Mouse (Mus musculus) layer of hippocampus, adult 2 months (tissue): ENCODE measurements around the gene Barx2. TPM values are rescaled to one million over a fixed set of nuclear protein-coding genes. Genes with fewer than 3 reads are reported as not detected.

Experiments used
- DNase-seq, 2 experiments: peaks; one replicate each; pipeline ENCODE4 v3.0.0; 2022; ENCODE audit warnings: low spot score in 2 of 2
- H3K27ac ChIP-seq: fragments of 200-600 bp; 2 replicates; pipeline ENCODE4 v1.8.1; 2022
- H3K4me3 ChIP-seq: fragments of 200-600 bp; 2 replicates; pipeline ENCODE4 v1.8.1; 2022; ENCODE audit warnings: mild to moderate bottlenecking
- CTCF ChIP-seq: fragments of 200-600 bp; conservative IDR thresholded peaks from 2 replicates; pipeline ENCODE4 v1.8.1; 2022; ENCODE audit warnings: antibody characterized with exemption, mild to moderate bottlenecking, moderate library complexity
- total RNA-seq, 2 experiments: library from RNA; stranded (reverse); gene quantifications; 2 replicates each; pipeline ENCODE4 v1.2.3; 2021

Barx2 gene
- total RNA-seq, 2 experiments from 2014 or later: 0.47 to 0.79 TPM

DNA sequence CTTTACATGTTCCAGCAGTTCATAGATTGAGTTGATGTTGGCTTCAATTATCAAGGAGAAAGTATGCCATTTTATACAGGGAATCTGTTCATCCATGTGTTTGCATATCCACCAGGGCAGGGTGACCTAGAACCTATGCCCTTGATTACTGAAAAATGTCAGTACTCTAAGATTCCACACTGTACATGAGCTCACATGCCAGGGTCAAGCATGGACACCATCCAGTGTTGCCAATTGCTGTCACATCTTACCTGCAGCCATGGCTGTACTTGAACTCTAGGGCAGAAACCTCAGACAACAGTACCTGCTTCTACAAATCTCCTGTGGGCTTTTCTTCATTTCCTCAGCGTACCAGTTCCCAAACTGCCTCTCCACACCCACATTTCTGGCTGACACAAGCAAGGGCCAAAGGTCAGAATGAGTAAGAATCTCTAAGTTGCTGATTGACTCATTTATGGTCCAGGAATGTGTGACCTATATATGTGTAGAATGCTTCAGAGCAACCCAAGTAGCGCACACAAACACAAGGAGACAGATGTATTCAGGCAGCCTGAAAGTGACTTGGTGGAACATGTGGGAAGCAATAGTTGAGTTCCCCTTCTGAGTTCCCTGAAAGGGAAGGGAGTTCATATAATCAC lies 44.3 kb downstream of the Barx2 start:
- DNase-seq: no peak
- no peak overlapping the region for H3K4me3 ChIP-seq
- no peak for TF ChIP-seq CTCF
- no peak overlapping the region for H3K27ac ChIP-seq

DNA sequence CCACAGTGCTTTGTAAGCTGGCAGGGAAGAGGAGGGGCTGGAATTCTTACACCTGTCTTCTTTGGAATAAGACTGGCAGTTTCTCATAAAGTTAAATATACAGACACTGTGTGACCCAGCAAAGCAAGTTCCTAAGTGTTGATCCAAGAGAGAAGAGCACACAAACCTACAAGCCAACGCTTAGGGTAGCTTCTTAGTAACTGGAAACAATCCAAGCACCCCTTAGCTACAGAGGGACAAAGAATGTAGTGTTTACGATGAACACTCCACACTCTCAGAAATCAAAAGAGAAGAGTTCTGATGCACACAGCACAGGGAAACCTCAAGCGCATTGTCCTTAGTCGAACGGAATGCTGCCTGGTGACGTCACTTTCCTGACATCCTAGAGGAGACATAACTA lies 49.4 kb downstream of the Barx2 start:
- DNase-seq: no peak
- no peak for TF ChIP-seq CTCF
- H3K4me3 ChIP-seq: no peak overlapping the region

DNA sequence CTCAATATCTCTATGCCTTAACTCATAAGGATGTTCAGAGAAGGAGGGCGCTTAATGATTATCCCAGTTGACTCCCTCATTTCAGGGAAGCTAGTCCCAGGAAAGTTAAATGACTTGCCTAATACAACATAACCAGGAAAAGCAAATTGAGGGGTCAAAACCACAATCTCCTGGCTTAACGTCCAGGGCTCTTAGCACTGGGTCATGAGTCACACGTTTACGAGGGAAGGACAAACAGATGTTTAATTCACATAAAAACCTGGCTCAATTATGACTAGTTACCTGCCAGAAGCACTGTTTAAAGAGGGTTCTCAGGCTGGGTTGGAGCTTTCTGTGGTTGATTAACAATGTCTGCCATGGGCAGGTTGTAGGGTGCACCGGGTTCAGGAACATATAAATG lies 53.8 kb downstream of the Barx2 start:
- no peak overlapping the region for H3K27ac ChIP-seq
- no peak overlapping the region for H3K4me3 ChIP-seq
- no peak for TF ChIP-seq CTCF
- no peak for DNase-seq

More for the DNA sequence above, 49.4 kb downstream of the Barx2 start:
- H3K27ac ChIP-seq: no peak overlapping the region

DNA sequence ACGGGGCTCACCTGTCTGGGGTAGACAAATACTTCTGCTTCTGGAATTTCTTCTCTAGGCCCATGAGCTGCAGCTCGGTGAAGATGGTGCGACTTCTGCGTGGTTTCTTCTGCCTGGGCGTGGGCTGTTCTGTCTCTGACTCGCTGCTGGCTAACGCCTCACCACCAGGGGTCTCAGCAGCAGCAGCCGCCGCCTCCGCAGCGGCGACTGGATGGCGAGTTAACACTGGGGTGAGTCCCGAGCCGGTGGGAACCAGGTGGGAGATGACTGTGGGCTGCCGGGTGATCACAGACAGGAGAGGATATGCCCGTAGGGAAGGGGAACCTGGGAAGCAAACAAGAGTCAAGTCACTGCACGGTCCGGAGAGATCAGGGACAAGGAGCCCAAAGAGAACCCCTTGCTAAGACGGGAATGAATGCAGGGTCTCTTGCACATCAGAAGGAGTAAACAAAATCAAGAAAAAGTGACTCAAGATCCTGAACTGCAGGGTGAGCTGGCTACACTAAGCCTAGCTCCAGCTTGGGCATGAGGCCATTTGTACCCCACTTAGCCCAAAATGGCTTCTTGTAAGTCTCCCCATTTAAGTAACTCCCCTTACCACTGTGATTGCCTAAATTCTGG lies 54.4 kb downstream of the Barx2 start:
- Histone ChIP-seq H3K27ac (no peak overlapping the region), H3K4me3 (peak overlapping the region; percentile 15; the same call in 1 of the 2 replicates)
- DNase-seq: no peak
- peak; percentile 68 for TF ChIP-seq CTCF

DNA sequence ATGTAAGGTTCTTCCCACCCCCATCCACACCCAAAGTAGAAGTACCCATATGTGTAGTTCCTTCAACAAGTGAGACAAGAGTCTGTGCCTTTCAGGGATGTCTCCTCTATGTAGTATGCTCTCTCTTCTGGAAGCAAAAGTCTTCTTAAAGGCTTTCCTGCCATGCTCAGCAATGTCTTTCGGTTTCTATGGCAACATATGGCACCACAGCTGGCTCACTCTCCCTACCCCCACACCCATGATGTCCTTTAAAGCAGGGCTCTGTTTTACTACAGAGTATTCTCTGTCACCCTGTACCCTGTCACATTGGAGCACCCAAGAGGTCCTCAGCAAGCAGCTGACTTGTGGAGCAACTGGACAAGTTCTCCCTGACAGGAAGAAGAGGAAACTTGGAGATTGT lies 55.8 kb downstream of the Barx2 start:
- Histone ChIP-seq H3K27ac (no peak overlapping the region), H3K4me3 (no peak overlapping the region)
- peak; percentile 17 to 22 for DNase-seq
- no peak for TF ChIP-seq CTCF

DNA sequence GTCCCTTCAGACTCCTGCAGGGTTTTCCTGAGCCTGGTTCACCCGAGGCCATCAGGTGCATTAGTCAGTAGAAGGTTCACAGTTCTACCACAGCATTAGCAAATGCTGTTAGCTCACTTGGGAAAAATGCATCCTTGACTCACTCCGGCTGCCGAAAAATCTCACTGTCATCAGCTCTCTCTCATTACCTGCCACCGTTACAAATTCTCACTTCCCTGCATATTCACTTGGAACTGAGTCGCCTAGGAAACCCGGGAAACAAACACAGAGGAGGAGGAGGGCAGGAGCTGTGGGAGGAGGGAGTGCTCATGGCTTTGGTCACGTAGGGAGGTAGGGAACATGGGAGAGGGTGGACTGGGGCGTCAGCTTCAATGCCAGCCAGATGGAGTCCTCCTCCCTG lies 56.8 kb downstream of the Barx2 start:
- TF ChIP-seq CTCF: no peak
- peak in 1 of 2 experiments; percentile 10 for DNase-seq
- Histone ChIP-seq H3K27ac (no peak overlapping the region), H3K4me3 (no peak overlapping the region)

DNA sequence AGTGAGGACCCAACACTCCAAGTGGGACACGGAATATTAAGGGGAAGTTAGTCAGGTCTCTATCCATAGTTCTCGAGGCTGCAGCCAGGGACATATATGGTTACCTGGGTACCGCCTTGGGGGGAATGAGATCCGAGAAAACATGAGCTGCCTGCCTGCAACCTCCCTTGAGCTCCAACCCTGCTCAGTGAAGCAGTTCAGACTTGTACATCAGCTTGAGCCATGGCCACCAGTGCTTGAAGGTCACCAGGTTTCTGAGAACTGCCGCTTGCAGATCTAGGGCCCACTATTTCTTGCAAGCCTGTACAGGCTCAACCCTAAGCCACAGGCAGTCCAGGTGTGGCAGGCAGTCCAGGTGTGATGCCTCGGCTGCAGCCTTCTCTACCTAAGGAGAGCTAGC lies 57.6 kb downstream of the Barx2 start:
- no peak for DNase-seq
- no peak for TF ChIP-seq CTCF
- Histone ChIP-seq H3K27ac (no peak overlapping the region), H3K4me3 (no peak overlapping the region)

DNA sequence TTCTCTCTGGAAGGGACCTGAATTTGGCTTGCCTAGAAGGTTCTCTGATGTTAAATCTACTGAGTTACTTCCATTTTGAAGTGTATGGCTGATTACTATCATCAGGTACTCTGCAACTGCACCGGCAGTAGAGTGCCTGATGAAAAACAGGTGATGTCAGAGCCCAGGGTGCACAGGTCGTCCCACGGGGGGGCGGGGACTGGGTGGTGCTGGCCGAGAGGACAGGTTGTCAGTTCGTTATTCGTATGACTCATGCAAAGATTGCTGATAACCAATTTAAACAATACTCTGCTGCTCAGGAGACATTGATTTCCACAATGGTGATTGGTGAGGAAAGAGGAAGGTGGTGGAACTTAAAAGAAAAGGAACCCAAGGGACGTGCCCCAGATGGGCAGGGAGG lies 61.6 kb downstream of the Barx2 start:
- Histone ChIP-seq H3K27ac (no peak overlapping the region), H3K4me3 (no peak overlapping the region)
- DNase-seq: no peak
- no peak for TF ChIP-seq CTCF

DNA sequence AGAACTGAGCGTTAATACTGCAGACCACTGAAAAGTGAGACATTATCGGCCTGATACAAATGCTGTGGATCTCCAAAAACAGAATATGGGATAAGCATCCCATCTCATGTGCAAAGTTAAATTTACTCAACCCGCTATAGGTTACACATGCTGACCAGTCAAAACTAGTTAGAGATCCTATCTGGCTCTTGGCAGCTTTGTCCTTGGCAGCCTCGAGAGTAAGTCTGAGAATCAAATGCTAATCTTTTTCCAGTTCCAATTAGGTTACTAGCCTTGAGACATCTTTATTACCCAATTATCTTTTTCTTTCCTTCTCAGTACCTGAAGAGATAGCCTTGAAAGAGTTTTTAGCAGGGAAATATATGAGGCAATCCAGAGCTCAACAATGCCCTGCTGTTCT lies 62.6 kb downstream of the Barx2 start:
- no peak for DNase-seq
- no peak overlapping the region for H3K27ac ChIP-seq
- H3K4me3 ChIP-seq: no peak overlapping the region
- no peak for TF ChIP-seq CTCF

DNA sequence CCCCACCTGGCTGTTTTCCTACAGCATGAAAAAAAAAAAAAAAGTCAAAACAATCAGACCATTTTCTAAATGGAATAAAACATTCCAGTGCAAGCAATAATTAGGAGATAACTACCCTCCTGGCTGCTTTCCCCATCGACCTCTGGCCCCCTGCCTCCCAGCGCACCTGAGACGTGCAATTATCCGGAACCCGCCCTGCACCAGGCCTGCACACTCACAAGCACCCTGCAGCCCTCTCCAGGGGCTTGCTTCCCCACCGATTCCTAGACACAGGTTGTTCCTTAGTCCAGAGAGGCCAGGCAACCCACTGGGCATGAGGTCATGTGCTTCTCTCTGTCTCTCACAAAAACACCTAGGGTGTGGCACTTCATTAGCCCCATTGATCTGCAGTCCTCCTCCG lies 63.9 kb downstream of the Barx2 start:
- no peak for TF ChIP-seq CTCF
- Histone ChIP-seq H3K4me3 (no peak overlapping the region), H3K27ac (no peak overlapping the region)
- no peak for DNase-seq

DNA sequence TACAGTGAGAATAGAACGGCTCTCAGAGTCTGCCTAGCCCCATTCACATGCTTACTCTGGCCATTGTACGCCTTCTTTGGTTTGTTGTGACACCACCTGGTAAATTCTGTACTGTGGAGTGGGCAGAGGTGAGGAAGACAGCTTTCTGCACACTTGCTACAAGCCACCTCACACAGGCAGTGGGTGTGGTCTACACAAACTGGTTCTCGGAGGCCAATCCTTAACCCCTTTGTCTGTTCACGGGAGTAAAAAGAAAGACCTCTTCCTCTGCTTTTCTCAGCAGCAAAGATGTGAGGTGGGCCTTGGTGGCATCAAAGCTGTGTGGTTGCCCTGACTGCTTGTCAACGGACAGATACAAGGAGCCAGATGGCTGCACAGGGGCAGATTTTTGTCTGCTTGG lies 68.6 kb downstream of the Barx2 start:
- DNase-seq: no peak
- H3K4me3 ChIP-seq: no peak overlapping the region
- no peak for TF ChIP-seq CTCF
- no peak overlapping the region for H3K27ac ChIP-seq

DNA sequence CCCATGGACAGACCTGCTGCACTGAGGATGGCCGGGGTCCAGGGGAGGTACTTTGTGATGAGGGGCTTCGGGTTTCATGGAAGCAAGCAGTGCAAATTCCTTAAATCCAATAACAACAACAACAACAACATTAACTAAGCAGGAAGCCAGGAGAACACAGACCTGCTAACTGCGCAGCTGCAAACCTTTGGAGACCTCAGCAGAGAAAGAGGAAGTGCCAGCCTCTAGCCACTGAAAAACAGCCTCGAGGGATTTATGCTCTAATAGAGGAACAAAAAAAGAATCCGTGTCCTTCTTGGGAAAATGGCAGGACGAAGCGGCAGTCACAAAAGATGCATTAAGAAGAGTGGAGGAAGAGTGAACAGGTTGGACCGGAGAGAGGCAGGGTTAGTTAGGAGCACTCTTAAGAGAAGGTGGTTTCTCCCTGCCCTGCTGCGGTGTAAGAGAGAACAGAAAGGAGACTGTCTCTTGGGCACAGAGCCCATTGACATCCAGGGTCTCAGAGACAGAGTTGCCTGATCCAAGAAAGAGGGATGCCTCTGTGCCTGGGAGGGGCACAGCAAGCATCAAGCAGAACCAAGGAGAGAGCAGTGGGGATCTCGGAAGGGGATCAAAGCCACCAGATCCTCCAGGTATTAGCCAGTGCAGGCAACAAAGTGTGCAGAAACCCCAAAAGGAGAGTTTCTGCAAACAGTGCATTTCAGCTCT lies 72.0 kb downstream of the Barx2 start:
- no peak overlapping the region for H3K4me3 ChIP-seq

DNA sequence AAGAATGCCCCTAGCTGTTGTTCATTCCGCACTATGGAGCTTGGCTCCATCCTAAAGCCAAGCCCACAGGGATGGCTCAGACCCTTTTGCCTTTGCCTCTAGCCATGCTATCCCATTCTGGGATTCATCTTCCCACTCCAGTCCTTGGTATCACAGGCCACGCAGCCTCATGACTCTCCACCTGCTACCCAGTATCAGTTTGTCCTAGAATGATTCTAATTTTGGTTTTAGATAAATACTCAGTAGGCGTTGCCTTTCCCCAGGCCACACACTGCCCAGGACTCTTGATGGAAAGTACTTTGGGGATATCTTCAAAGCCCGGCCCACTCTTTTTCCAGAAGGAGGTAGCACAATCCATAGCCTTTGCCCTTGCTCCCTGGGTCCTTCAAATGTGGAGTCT lies 72.7 kb downstream of the Barx2 start:
- Histone ChIP-seq H3K27ac (no peak overlapping the region), H3K4me3 (no peak overlapping the region)
- no peak for DNase-seq
- no peak for TF ChIP-seq CTCF

More for the DNA sequence above, 72.0 kb downstream of the Barx2 start:
- no peak for DNase-seq
- H3K27ac ChIP-seq: no peak overlapping the region
- TF ChIP-seq CTCF: no peak

DNA sequence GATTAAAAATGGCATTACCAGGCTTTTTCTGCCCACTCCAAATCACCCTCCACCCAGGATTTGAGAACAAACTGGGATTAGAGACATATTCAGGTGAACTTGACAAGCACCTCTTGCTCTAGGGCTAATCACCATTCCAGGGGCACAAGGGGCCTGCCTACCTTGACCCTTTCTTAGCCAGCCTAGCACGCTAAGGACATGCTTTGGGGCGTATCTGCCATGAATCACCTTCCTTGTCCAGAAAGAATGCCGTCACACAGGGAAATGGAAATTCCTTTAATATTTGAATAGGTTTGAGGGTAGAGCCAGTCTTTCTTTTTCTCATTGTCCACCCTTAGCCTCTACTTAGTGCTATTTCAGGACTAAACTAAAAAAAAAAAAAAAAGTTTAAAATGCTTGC lies 73.2 kb downstream of the Barx2 start:
- Histone ChIP-seq H3K4me3 (no peak overlapping the region), H3K27ac (no peak overlapping the region)
- no peak for TF ChIP-seq CTCF
- DNase-seq: no peak
